Mouse (Mus musculus) stomach, postnatal 0 days (tissue): Measurements from ENCODE around the gene Gipc2. TPM values are rescaled to one million over a fixed set of nuclear protein-coding genes. Genes with fewer than 3 reads are reported as not detected.
A peak's percentile ranks its signal among the peaks of the same experiment; 100 is the strongest.

Experiments
- ATAC-seq: fragments of 200-750 bp; cut with Nextera tagmentation; 2 replicates; pipeline ENCODE4 v1.8.0; 2017; ENCODE audit not compliant: low FRiP score, low TSS enrichment
- DNase-seq: peaks from one replicate; pipeline ENCODE4 v3.0.0-alpha.2; 2016; ENCODE audit warnings: low spot score
- H3K27ac ChIP-seq: fragments of 300-500 bp; sonication (generic); replicated peaks from 2 replicates; pipeline ENCODE4 v1.5.1; 2014; ENCODE audit warnings: mild to moderate bottlenecking, control low read depth
- H3K27me3 ChIP-seq: fragments of 300-500 bp; sonication (generic); 2 replicates; pipeline ENCODE4 v1.6.1; 2014; ENCODE audit warnings: low read length; ENCODE audit not compliant: control insufficient read depth, insufficient read depth
- H3K36me3 ChIP-seq: fragments of 300-500 bp; sonication (generic); 2 replicates; pipeline ENCODE4 v1.6.1; 2014; ENCODE audit warnings: low read length, mixed read lengths; ENCODE audit not compliant: control insufficient read depth, insufficient read depth
- H3K4me1 ChIP-seq: fragments of 300-500 bp; sonication (generic); replicated peaks from 2 replicates; pipeline ENCODE4 v1.6.1; 2014; ENCODE audit warnings: antibody characterized with exemption; ENCODE audit not compliant: control insufficient read depth, insufficient read depth
- H3K4me2 ChIP-seq: fragments of 300-500 bp; sonication (generic); replicated peaks from 2 replicates; pipeline ENCODE4 v1.6.1; 2014; ENCODE audit warnings: low read depth, mild to moderate bottlenecking, control low read depth, moderate library complexity
- H3K4me3 ChIP-seq: fragments of 300-500 bp; sonication (generic); 2 replicates; pipeline ENCODE4 v1.5.1; 2014; ENCODE audit warnings: low read depth, low read length, control low read depth
- H3K9ac ChIP-seq: fragments of 300-500 bp; sonication (generic); 2 replicates; pipeline ENCODE4 v1.6.1; 2014; ENCODE audit warnings: mild to moderate bottlenecking, low read length, control low read depth, mixed read lengths
- H3K9me3 ChIP-seq: fragments of 300-500 bp; sonication (generic); 2 replicates; pipeline ENCODE4 v1.6.1; 2016; ENCODE audit warnings: low read length; ENCODE audit not compliant: control insufficient read depth
- CTCF ChIP-seq: IDR thresholded peaks from 2 replicates; pipeline ENCODE4 v1.5.1; 2016; ENCODE audit warnings: antibody characterized with exemption, low read depth, mild to moderate bottlenecking, moderate library complexity
- EP300 ChIP-seq: optimal IDR thresholded peaks from 2 replicates; pipeline ENCODE3; 2016; ENCODE audit warnings: antibody characterized with exemption
- WGBS: fragments of 180-500 bp; shearing (Covaris S2); extraction: QIAGEN DNeasy Blood & Tissue Kit; methylation state at CpG from one replicate; pipeline ENCODE4 v1.1.7; 2014; 5-methylcytosine and 5-hydroxymethylcytosine counted together
- polyA plus RNA-seq: library from polyadenylated mRNA; unstranded; fragments of >200 nt; fragmentation: Nextera tagmentation; extraction: Ambion mirVana; gene quantifications from 2 replicates; pipeline ENCODE4 v1.2.1, GENCODE M21; 2015

Gene Gipc2
- polyA plus RNA-seq, 1 experiment from 2014 or later, result 76.1 TPM

GRCm38 (mm10) chr3:152111482-152111881 is 54.5 kb downstream of the Gipc2 start:
- TF ChIP-seq EP300 (no peak), CTCF (no peak)
- Histone ChIP-seq H3K4me3 (no peak overlapping the region), H3K36me3 (no peaks in the 10 kb centered on the region), H3K4me1 (peaks cover 4% of the 10 kb centered on the region; the same call in 1 of the 2 replicates), H3K27ac (no peak overlapping the region), H3K9ac (no peak overlapping the region), H3K4me2 (no peak overlapping the region), H3K9me3 (no peaks in the 10 kb centered on the region), H3K27me3 (no peaks in the 10 kb centered on the region)
- ATAC-seq (no peak), DNase-seq (no peak)
- 48% methylated on average over 4 of the region's 4 CpGs for WGBS

GRCm38 (mm10) chr3:152111081-152111480 is 54.9 kb downstream of the Gipc2 start:
- Histone ChIP-seq H3K9me3 (no peaks in the 10 kb centered on the region), H3K4me2 (no peak overlapping the region), H3K27me3 (no peaks in the 10 kb centered on the region), H3K4me3 (no peak overlapping the region), H3K9ac (no peak overlapping the region), H3K27ac (no peak overlapping the region), H3K4me1 (peaks cover 4% of the 10 kb centered on the region; the same call in 1 of the 2 replicates), H3K36me3 (no peaks in the 10 kb centered on the region)
- WGBS, result 7% methylated on average over 9 of the region's 9 CpGs
- DNase-seq, result peak; percentile 76
- no peak; the same call in 1 of the 2 replicates for ATAC-seq
- no peak for TF ChIP-seq EP300
- peak; percentile 92 for TF ChIP-seq CTCF

- H3K4me3 ChIP-seq, result no peak overlapping the region
- no peaks in the 10 kb centered on the region for H3K36me3 ChIP-seq
- H3K4me2 ChIP-seq, result no peak overlapping the region
- H3K9me3 ChIP-seq, result no peaks in the 10 kb centered on the region
- DNase-seq (no peak), ATAC-seq (no peak)
- no peak overlapping the region for H3K27ac ChIP-seq
- H3K4me1 ChIP-seq, result peaks cover 3% of the 10 kb centered on the region; the same call in 1 of the 2 replicates
- no peak for TF ChIP-seq CTCF
- WGBS, result 45% methylated on average over 7 of the region's 7 CpGs
- H3K27me3 ChIP-seq, result no peaks in the 10 kb centered on the region
- H3K9ac ChIP-seq, result no peak overlapping the region
These were observed 56.8 kb downstream of the Gipc2 start for GRCm38 (mm10) chr3:152109260-152109587.

GRCm38 (mm10) chr3:152108560-152109259 is 57.3 kb downstream of the Gipc2 start:
- Histone ChIP-seq H3K4me2 (no peak overlapping the region), H3K4me1 (no peaks in the 10 kb centered on the region), H3K36me3 (no peaks in the 10 kb centered on the region), H3K9me3 (no peaks in the 10 kb centered on the region), H3K9ac (no peak overlapping the region), H3K4me3 (no peak overlapping the region), H3K27me3 (no peaks in the 10 kb centered on the region), H3K27ac (no peak overlapping the region)
- DNase-seq (no peak), ATAC-seq (no peak)
- WGBS, result 25% methylated on average over 3 of the region's 3 CpGs
- TF ChIP-seq EP300 (no peak), CTCF (no peak)

- no peak overlapping the region for H3K27ac ChIP-seq
- H3K27me3 ChIP-seq, result no peaks in the 10 kb centered on the region
- TF ChIP-seq EP300 (no peak), CTCF (no peak)
- H3K4me1 ChIP-seq, result no peaks in the 10 kb centered on the region
- H3K36me3 ChIP-seq, result no peaks in the 10 kb centered on the region
- H3K9me3 ChIP-seq, result no peaks in the 10 kb centered on the region
- DNase-seq (no peak), ATAC-seq (no peak)
- H3K9ac ChIP-seq, result no peak overlapping the region
- no peak overlapping the region for H3K4me2 ChIP-seq
- no peak overlapping the region for H3K4me3 ChIP-seq
- WGBS, result 73% methylated on average over 5 of the region's 5 CpGs
These were observed 58.0 kb downstream of the Gipc2 start for GRCm38 (mm10) chr3:152108003-152108395.

GRCm38 (mm10) chr3:152107149-152108002 is 58.7 kb downstream of the Gipc2 start:
- TF ChIP-seq CTCF (no peak), EP300 (no peak)
- Histone ChIP-seq H3K27me3 (no peaks in the 10 kb centered on the region), H3K4me1 (no peaks in the 10 kb centered on the region), H3K9ac (no peak overlapping the region), H3K4me2 (peak overlapping the region; percentile 51), H3K27ac (no peak overlapping the region), H3K4me3 (peak overlapping the region; percentile 25), H3K9me3 (no peaks in the 10 kb centered on the region), H3K36me3 (no peaks in the 10 kb centered on the region)
- ATAC-seq (no peak), DNase-seq (no peak)
- 32% methylated on average over 30 of the region's 30 CpGs for WGBS
